8 mouse cellular contexts compared by ENCODE assay signal in the genomic region with DNA sequence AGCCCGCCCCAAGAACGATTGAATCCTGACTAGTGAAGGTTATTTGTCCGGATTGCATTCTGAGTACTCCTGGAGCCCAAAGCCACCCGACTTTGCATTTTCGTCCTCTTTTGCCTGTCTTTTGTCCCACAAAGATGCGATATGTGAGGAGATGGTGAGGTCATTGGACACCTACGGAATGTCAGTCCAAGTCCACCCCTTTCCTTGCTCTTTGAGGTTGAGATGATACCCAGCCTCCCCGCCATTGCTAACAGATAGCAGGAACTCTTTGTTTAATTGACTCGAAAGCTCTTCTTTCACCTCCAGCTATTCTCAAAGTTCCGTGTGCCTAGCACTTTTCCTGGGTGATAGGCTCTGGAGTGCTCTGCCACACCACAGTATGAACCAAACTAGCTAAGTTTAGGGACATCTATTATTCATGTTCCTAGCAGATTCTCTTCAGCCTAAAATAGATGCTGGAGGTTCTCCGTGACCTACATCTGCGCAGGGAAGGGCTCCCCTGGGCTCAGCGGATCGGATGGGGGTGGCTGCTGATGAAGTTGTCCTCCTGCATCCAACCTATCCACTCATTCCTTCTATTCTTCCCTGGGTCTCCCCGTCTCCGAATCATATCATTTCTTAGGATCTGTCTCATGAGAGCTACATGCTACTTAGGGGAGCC. TPM values are rescaled to one million over a fixed set of nuclear protein-coding genes. Genes with fewer than 3 reads are reported as not detected.
A peak's percentile ranks its signal among the peaks of the same experiment; 100 is the strongest.
DNase-seq lines count a peak whose midpoint lies in the region; ATAC-seq lines count a peak whose summit lies in the region.

No protein-coding gene starts in this region.

- DNase-seq in left cerebral cortex, postnatal 25 days (ENCODE audit: low spot score in 2 of 2) = peak; percentile 12 to 75
- no peak for DNase-seq in left cerebral cortex, adult 11 months (ENCODE audit: low spot score)
- DNase-seq in left cerebral cortex, postnatal 4 days = peak; percentile 17
- peak; percentile 41 for DNase-seq in retina, postnatal 1 day
- no peak for DNase-seq in adrenal gland, adult 2 months
- DNase-seq in ovary, adult 18-20 months (ENCODE audit: low spot score) = no peak

- H3K9me3 ChIP-seq in embryonic facial prominence, embryonic 15.5 days (replicated peaks) = no peaks in the 10 kb centered on the region

- no peaks in the 10 kb centered on the region for H3K36me3 ChIP-seq in embryonic facial prominence, embryonic 15.5 days

- WGBS in embryonic facial prominence, embryonic 15.5 days = under 1% methylated on average over 16 of the region's 16 CpGs

- H3K4me2 ChIP-seq in embryonic facial prominence, embryonic 15.5 days (replicated peaks) = peak overlapping the region; percentile 57

- no peak overlapping the region for H3K9ac ChIP-seq in embryonic facial prominence, embryonic 15.5 days

- no peak for ATAC-seq in embryonic facial prominence, embryonic 15.5 days (ENCODE audit: insufficient number of reproducible peaks, low FRiP score, low TSS enrichment, low read depth)
- no peak for ATAC-seq in erythroblast, adult 5-6 weeks (replicated peaks; ENCODE audit: low FRiP score, poor library complexity, severe bottlenecking)

- peaks cover 27% of the 10 kb centered on the region for H3K4me1 ChIP-seq in embryonic facial prominence, embryonic 15.5 days

- H3K27me3 ChIP-seq in embryonic facial prominence, embryonic 15.5 days = peaks cover 77% of the 10 kb centered on the region

- no peak overlapping the region for H3K27ac ChIP-seq in embryonic facial prominence, embryonic 15.5 days (replicated peaks)

- intact Hi-C loops in left cerebral cortex, postnatal 25 days (cut with DNase I) = loop anchor here (5.0 to 10.0 kb wide), 3 partner anchors 261 to 971 kb away; no protein-coding TSS in a partner anchor
- intact Hi-C loops in left cerebral cortex, postnatal 4 days (cut with DNase I) = loop anchor here (10.0 kb wide), 1 partner anchor 333 kb away; no protein-coding TSS in a partner anchor

- peak overlapping the region; percentile 33 for H3K4me3 ChIP-seq in embryonic facial prominence, embryonic 15.5 days (replicated peaks)

RNA-seq across cellular contexts. Expression of a gene that starts 2.6 kb away (rescaled TPM):
- total RNA-seq in left cerebral cortex, postnatal 25 days (2021) = 10 to 100 TPM; 38.7 to 43.8 TPM
- 1.00 and 1.0 TPM in 2 replicates for polyA plus RNA-seq in embryonic facial prominence, embryonic 15.5 days (2015; fragmentation: Nextera tagmentation; extraction: Ambion mirVana)
- total RNA-seq in left cerebral cortex, postnatal 4 days (2021) = 10 to 100 TPM; 24.0 to 28.1 TPM
- not detected in 2 replicates for total RNA-seq in erythroblast, adult 5-6 weeks (2015; ENCODE audit: low replicate concordance)
- total RNA-seq in erythroblast, adult 5-6 weeks (2017; ENCODE audit: low replicate concordance) = not detected in 2 replicates
- under 1 TPM in 1 of 2 experiments, not detected in 1; 0.35 TPM for total RNA-seq in adrenal gland, adult 2 months (2021)
- polyA plus RNA-seq in adrenal gland, adult 2 months (2012; rRNA removed) = 0.04 and 0.70 TPM in 2 replicates

Comparison
In these comparisons a context has a peak if more than half of its experiments do, and no peak if none do; other contexts are left out.
1. DNase-seq: peak in left cerebral cortex, postnatal 25 days (2 of 2), left cerebral cortex, postnatal 4 days (single experiment) and retina, postnatal 1 day (single experiment); none in left cerebral cortex, adult 11 months (single experiment), adrenal gland, adult 2 months (single experiment) and ovary, adult 18-20 months (single experiment).
2. RNA of a gene that starts 2.6 kb away (total RNA-seq): 38.7 to 43.8 TPM in left cerebral cortex, postnatal 25 days and 24.0 to 28.1 TPM in left cerebral cortex, postnatal 4 days; 0.35 TPM in adrenal gland, adult 2 months and not detected in erythroblast, adult 5-6 weeks; every median in the first group is over 10 times any median in the second.